In genomic region chr16:65018710-65019109, GRCm38 (mm10) we compare ENCODE assay signal across 33 mouse cellular contexts.
"Had no signal": no experiment of that assay in that cellular context is flagged by ENCODE, and none has a peak within 500 bp of the region (broad histone marks: within the 10 kb centered on the region; RNA-seq: fewer than 3 reads in every experiment).

No protein-coding gene starts in this region.

- DNase-seq: left cerebral cortex, postnatal 4 days; liver; liver, embryonic 13.5 days; liver, postnatal 0 days; lung, adult 18-20 months; lung, adult 2 months; lung, embryonic 14.5 days; lung, postnatal 10 days; lung, postnatal 14 days; lung, postnatal 36 days; lung, postnatal 4 days; midbrain, embryonic 14.5 days had no signal

- H3K27me3 ChIP-seq: limb, embryonic 12.5 days; limb, embryonic 13.5 days; limb, embryonic 15.5 days; liver, embryonic 12.5 days; liver, embryonic 13.5 days; liver, embryonic 15.5 days; lung, embryonic 15.5 days; megakaryocyte, embryonic 14.5 days; midbrain, embryonic 12.5 days; midbrain, embryonic 13.5 days; midbrain, embryonic 15.5 days; neural tube, embryonic 12.5 days; neural tube, embryonic 13.5 days had no signal

- H3K36me3 ChIP-seq: limb, embryonic 10.5 days; limb, embryonic 12.5 days; limb, embryonic 13.5 days; limb, embryonic 15.5 days; liver, embryonic 12.5 days; liver, embryonic 13.5 days; liver, embryonic 15.5 days; lung, embryonic 15.5 days; midbrain, embryonic 10.5 days; midbrain, embryonic 12.5 days; midbrain, embryonic 13.5 days; midbrain, embryonic 15.5 days; neural tube, embryonic 12.5 days; neural tube, embryonic 13.5 days had no signal

- H3K9ac ChIP-seq: limb, embryonic 12.5 days; limb, embryonic 13.5 days; limb, embryonic 15.5 days; liver, embryonic 12.5 days; liver, embryonic 13.5 days; liver, embryonic 14.5 days; liver, embryonic 15.5 days; liver, postnatal 0 days; lung, embryonic 14.5 days; lung, embryonic 15.5 days; midbrain, embryonic 12.5 days; midbrain, embryonic 13.5 days; midbrain, embryonic 15.5 days; neural tube, embryonic 12.5 days; neural tube, embryonic 13.5 days had no signal

- H3K4me3 ChIP-seq: limb, embryonic 10.5 days; limb, embryonic 12.5 days; limb, embryonic 13.5 days; limb, embryonic 15.5 days; liver, embryonic 12.5 days; liver, embryonic 13.5 days; liver, embryonic 15.5 days; lung, embryonic 15.5 days; megakaryocyte, embryonic 14.5 days; midbrain, embryonic 10.5 days; midbrain, embryonic 12.5 days; midbrain, embryonic 13.5 days; midbrain, embryonic 15.5 days; myocyte; neural tube, embryonic 12.5 days; neural tube, embryonic 13.5 days had no signal

- H3K4me1 ChIP-seq: limb, embryonic 12.5 days; limb, embryonic 13.5 days; limb, embryonic 15.5 days; liver, embryonic 12.5 days; liver, embryonic 13.5 days; liver, embryonic 15.5 days; lung, embryonic 15.5 days; megakaryocyte, embryonic 14.5 days; midbrain, embryonic 10.5 days; midbrain, embryonic 12.5 days; midbrain, embryonic 13.5 days; midbrain, embryonic 15.5 days; neural tube, embryonic 12.5 days; neural tube, embryonic 13.5 days had no signal

- H3K27ac ChIP-seq: limb, embryonic 10.5 days; limb, embryonic 12.5 days; limb, embryonic 13.5 days; limb, embryonic 15.5 days; liver, embryonic 12.5 days; liver, embryonic 13.5 days; liver, embryonic 14.5 days; liver, embryonic 15.5 days; lung, embryonic 15.5 days; macrophage; midbrain, embryonic 10.5 days; midbrain, embryonic 12.5 days; midbrain, embryonic 13.5 days; midbrain, embryonic 15.5 days; neural tube, embryonic 12.5 days; neural tube, embryonic 13.5 days had no signal

- H3K9me3 ChIP-seq: limb, embryonic 10.5 days; limb, embryonic 12.5 days; limb, embryonic 13.5 days; limb, embryonic 15.5 days; liver, embryonic 12.5 days; liver, embryonic 15.5 days; lung, embryonic 15.5 days; midbrain, embryonic 12.5 days; midbrain, embryonic 13.5 days; midbrain, embryonic 15.5 days; neural tube, embryonic 12.5 days; neural tube, embryonic 13.5 days had no signal

- ATAC-seq: liver, embryonic 12.5 days; liver, postnatal 0 days; lung, postnatal 0 days; midbrain, embryonic 13.5 days; midbrain, embryonic 15.5 days; midbrain, embryonic 16.5 days had no signal

- H3K4me2 ChIP-seq: limb, embryonic 12.5 days; limb, embryonic 13.5 days; limb, embryonic 15.5 days; liver, embryonic 11.5 days; liver, embryonic 12.5 days; liver, embryonic 13.5 days; liver, embryonic 15.5 days; lung, embryonic 14.5 days; lung, embryonic 15.5 days; midbrain, embryonic 11.5 days; midbrain, embryonic 12.5 days; midbrain, embryonic 13.5 days; midbrain, embryonic 15.5 days; neural tube, embryonic 12.5 days; neural tube, embryonic 13.5 days had no signal
